Mouse (Mus musculus): ENCODE data around the gene Frmd6. TPM values are rescaled to one million over a fixed set of nuclear protein-coding genes. Genes with fewer than 3 reads are reported as not detected.
A peak's percentile ranks its signal among the peaks of the same experiment; 100 is the strongest.

The Frmd6 gene
- polyA plus RNA-seq, 1 experiment: 32.6 TPM

DNA sequence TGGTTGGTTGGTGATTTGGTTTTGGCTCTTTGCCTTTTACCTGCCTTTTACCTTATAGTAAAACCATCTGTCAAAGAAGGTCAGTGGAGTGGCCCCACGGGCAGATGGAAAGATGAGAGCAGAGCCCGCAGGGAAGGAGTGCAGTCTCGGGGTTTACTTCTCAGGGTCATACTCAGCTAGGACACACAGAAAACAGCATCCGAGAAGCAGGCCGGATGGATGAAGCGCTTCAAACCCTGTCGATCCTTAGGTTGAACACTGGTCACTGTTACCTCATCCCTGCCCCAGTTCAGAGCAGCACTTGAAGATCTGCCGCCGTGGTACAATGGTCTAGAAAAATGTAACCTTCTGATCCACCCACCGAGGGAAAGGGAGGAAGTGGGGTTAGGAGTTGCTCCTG, 79.2 kb downstream of the Frmd6 start:
- H3K4me1 ChIP-seq (ENCODE audit: control insufficient read depth, insufficient read depth, low read length): no peaks in the 10 kb centered on the region
- H3K4me3 ChIP-seq (replicated peaks; ENCODE audit: extremely low read depth, low read depth, low read length): no peak overlapping the region
- DNase-seq: no peak
- TF ChIP-seq POLR2A (IDR thresholded peaks at IDR 0.05; ENCODE audit: borderline replicate concordance, extremely low read depth, low read depth, low read length): no peak
- TF ChIP-seq CTCF (IDR thresholded peaks at IDR 0.05; ENCODE audit: insufficient read depth, low read length): no peak
- 86% methylated on average over 10 of the region's 10 CpGs for WGBS

DNA sequence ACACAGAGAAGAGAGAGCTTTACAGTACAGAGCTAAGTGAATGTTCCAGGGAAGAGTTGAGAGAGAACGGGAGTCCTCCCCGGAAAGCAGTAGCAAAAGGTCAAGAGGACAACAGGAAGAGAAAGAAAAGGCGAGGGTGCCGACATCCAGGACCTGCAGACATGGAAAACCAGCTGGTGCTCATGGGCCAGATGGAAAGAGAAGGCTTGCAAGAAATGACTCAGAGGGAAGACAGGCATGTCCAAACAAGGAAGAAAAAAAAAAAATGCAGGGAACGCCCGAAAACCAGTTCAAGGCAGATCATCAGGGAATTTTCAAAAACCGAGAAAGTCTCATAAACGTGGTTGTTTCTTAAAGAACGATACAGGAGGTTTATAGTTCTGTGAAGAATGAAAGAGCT, 81.6 kb downstream of the Frmd6 start:
- DNase-seq: no peak
- 39% methylated on average over 9 of the region's 9 CpGs for WGBS
- TF ChIP-seq CTCF (IDR thresholded peaks at IDR 0.05; ENCODE audit: insufficient read depth, low read length) (no peak), POLR2A (IDR thresholded peaks at IDR 0.05; ENCODE audit: borderline replicate concordance, extremely low read depth, low read depth, low read length) (no peak)
- H3K4me3 ChIP-seq (replicated peaks; ENCODE audit: extremely low read depth, low read depth, low read length): no peak overlapping the region
- H3K4me1 ChIP-seq (ENCODE audit: control insufficient read depth, insufficient read depth, low read length): peaks cover 4% of the 10 kb centered on the region; the same call in 1 of the 2 replicates

DNA sequence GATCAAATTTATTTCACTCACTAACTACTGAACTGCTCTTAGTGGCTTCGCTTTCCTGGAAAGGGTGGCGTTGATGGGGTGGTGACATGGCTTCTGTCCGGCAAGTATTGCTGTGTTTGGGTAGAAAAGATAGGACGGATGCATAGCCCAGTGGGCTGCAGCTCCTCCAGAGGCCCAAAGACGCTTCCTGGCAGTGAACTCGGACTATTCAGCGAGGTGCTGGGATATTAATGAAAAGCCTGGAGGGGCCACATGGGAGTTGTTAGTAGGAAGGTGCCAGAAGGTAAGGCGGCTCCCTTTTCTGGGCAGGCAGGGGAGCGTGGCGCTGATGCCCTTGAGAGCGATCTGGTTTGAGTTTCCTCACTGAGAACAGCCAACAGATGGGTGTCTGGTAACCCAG, 82.3 kb downstream of the Frmd6 start:
- H3K4me3 ChIP-seq (replicated peaks; ENCODE audit: extremely low read depth, low read depth, low read length): no peak overlapping the region
- peaks cover 4% of the 10 kb centered on the region; the same call in 1 of the 2 replicates for H3K4me1 ChIP-seq (ENCODE audit: control insufficient read depth, insufficient read depth, low read length)
- no peak for DNase-seq
- WGBS: 78% methylated on average over 11 of the region's 11 CpGs
- no peak for TF ChIP-seq POLR2A (IDR thresholded peaks at IDR 0.05; ENCODE audit: borderline replicate concordance, extremely low read depth, low read depth, low read length)
- no peak for TF ChIP-seq CTCF (IDR thresholded peaks at IDR 0.05; ENCODE audit: insufficient read depth, low read length)

DNA sequence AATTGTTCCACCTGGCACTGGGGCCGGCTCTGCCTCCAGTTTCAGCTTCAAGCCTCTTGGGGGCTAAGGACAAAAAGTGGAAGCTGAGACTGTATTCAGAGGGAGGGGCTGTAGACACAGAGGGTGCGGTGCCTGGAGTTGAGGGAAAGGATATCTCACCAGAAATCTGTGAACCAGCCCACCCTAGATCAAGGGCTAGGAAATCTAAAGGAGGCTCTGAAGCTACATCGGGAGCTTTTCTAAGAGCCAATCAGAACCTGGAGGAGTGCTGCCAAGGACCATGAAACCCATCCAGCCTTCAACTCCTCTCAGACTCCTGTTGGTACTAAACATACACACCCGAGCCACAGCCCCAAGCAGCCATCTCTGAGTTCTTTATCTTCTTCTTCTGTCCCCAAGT, 82.8 kb downstream of the Frmd6 start:
- no peak overlapping the region for H3K4me3 ChIP-seq (replicated peaks; ENCODE audit: extremely low read depth, low read depth, low read length)
- no peak for TF ChIP-seq POLR2A (IDR thresholded peaks at IDR 0.05; ENCODE audit: borderline replicate concordance, extremely low read depth, low read depth, low read length)
- no peak for TF ChIP-seq CTCF (IDR thresholded peaks at IDR 0.05; ENCODE audit: insufficient read depth, low read length)
- WGBS: 65% methylated on average over 4 of the region's 4 CpGs
- DNase-seq: no peak
- H3K4me1 ChIP-seq (ENCODE audit: control insufficient read depth, insufficient read depth, low read length): peaks cover 4% of the 10 kb centered on the region; the same call in 1 of the 2 replicates

DNA sequence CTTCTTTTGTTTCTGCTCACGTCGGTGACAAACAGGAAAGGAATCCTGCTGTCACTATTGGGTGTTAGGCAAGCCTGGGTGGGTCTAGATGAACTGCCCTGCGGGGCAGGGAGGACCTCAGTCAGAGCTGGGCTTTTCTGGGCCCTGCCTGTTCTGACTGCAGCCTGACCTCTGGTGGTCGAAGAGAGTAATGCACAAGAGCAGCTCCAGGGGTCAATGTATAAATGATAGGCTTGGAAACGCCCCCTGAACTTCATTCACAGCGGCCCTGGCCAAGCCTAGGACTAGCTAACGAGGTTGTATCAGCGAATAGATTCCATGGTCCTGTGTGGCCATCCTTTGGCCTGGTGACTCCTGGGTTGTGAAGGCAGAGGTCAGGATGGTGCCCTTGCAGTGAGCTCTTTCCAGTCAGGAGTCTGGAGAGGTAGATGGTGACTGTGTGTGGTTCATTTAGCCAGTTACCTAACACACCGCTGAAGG, 85.0 kb downstream of the Frmd6 start:
- 8% methylated on average over 9 of the region's 9 CpGs for WGBS
- TF ChIP-seq POLR2A (IDR thresholded peaks at IDR 0.05; ENCODE audit: borderline replicate concordance, extremely low read depth, low read depth, low read length) (no peak), CTCF (IDR thresholded peaks at IDR 0.05; ENCODE audit: insufficient read depth, low read length) (peak; percentile 80)
- peak; percentile 88 for DNase-seq
- H3K4me1 ChIP-seq (ENCODE audit: control insufficient read depth, insufficient read depth, low read length): peaks cover 4% of the 10 kb centered on the region; the same call in 1 of the 2 replicates
- no peak overlapping the region for H3K4me3 ChIP-seq (replicated peaks; ENCODE audit: extremely low read depth, low read depth, low read length)

DNA sequence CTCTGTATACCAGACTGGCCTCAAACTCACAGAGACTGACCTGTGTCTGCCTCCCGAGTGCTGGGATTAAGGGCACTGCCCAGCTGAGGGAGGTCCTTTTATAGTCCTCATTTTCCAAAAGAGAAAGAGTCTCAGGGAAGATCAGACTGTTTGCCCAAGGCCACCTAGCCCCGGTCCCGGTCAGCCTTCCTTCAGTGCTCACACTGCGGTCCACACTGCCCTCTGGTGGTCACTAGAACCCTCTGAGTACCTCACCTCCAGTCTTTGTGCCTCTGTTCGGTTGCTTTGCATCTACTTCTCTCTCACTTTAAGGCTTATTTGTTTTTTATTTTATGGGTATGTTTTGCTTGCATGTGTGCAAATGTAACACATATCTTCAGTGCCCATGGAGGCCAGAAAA, 85.7 kb downstream of the Frmd6 start:
- Histone ChIP-seq H3K4me1 (ENCODE audit: control insufficient read depth, insufficient read depth, low read length) (peaks cover 4% of the 10 kb centered on the region; the same call in 1 of the 2 replicates), H3K4me3 (replicated peaks; ENCODE audit: extremely low read depth, low read depth, low read length) (no peak overlapping the region)
- peak; percentile 77 for DNase-seq
- WGBS: 5% methylated on average over 5 of the region's 5 CpGs
- peak; percentile 96 for TF ChIP-seq CTCF (IDR thresholded peaks at IDR 0.05; ENCODE audit: insufficient read depth, low read length)
- TF ChIP-seq POLR2A (IDR thresholded peaks at IDR 0.05; ENCODE audit: borderline replicate concordance, extremely low read depth, low read depth, low read length): no peak

DNA sequence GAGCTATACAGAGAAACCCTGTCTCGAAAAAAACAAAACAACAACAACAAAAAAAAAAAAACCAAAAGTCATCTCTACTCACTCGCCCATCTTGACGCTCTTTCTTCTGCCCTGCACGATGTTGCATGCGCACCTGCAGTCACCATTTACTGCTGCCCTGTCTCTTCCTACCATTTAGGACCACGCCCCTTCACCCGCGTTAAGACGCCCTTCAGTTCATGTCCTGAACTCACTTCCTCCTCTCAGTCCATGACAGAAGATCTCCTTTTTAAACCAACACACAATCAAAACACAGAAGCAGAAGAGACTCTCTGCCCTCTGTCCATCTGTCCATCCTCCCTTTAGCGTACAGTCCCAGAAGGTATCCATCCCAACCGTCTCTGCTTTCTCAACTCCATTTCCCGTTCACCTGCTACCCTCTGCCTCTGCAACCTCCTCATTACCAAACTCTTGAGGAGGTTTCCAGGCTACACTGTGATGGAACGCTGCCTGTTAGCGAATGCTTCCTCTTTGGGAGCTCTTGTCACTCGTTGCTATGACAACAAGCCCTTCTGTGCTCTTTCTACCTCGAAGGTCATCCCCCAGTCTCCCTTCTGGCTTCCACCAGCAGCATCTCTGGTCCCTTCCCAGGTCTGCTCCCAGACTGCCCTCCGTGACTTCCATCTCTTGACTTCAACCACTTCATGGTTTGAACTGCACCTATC, 86.5 kb downstream of the Frmd6 start:
- H3K4me1 ChIP-seq (ENCODE audit: control insufficient read depth, insufficient read depth, low read length): peaks cover 4% of the 10 kb centered on the region; the same call in 1 of the 2 replicates
- 59% methylated on average over 17 of the region's 17 CpGs for WGBS
- no peak for TF ChIP-seq CTCF (IDR thresholded peaks at IDR 0.05; ENCODE audit: insufficient read depth, low read length)
- no peak for TF ChIP-seq POLR2A (IDR thresholded peaks at IDR 0.05; ENCODE audit: borderline replicate concordance, extremely low read depth, low read depth, low read length)

DNA sequence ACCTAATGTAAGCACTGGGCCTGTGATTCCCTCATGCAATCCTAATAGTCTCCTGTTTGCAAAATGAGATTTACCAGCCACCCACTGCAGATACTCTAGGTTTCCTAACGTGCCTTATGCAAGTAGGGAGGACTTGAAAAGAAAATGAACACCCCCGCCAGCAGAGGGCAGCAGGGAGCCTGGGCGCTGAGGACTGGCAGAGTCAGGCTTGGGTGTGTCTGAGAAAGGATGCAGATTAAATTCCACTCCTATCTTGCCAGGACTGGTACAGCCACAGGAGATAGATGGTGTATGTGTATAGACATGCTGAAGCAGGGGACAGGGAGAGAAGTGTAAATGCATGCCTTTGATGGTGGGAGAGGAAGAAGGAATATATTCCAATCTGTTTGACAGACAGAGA, 88.1 kb downstream of the Frmd6 start:
- peaks cover 4% of the 10 kb centered on the region; the same call in 1 of the 2 replicates for H3K4me1 ChIP-seq (ENCODE audit: control insufficient read depth, insufficient read depth, low read length)
- H3K4me3 ChIP-seq (replicated peaks; ENCODE audit: extremely low read depth, low read depth, low read length): no peak overlapping the region
- TF ChIP-seq CTCF (IDR thresholded peaks at IDR 0.05; ENCODE audit: insufficient read depth, low read length) (peak; percentile 77), POLR2A (IDR thresholded peaks at IDR 0.05; ENCODE audit: borderline replicate concordance, extremely low read depth, low read depth, low read length) (no peak)
- peak; percentile 75 for DNase-seq
- 29% methylated on average over 3 of the region's 3 CpGs for WGBS

More for the DNA sequence above, 86.5 kb downstream of the Frmd6 start:
- no peak overlapping the region for H3K4me3 ChIP-seq (replicated peaks; ENCODE audit: extremely low read depth, low read depth, low read length)
- DNase-seq: no peak

DNA sequence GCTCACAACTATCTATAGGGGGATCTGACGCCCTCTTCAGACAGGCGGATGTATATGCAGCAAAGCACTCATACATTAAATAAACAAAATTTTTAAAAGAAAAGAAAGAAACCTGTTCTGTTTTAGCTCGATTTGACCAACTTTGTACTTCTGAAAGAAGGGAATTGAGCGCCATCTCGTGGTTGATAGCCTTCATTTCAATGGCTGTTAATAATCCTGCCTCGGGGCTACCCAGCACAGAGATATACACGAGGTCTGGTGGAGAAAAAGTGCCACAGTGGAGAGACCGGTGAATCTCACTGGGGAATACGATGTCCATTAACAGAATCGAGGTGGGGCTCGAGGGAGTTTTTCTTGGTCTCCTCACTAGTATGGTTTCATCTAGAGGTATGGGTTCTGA, 89.1 kb downstream of the Frmd6 start:
- WGBS: 41% methylated on average over 11 of the region's 11 CpGs
- no peak overlapping the region for H3K4me3 ChIP-seq (replicated peaks; ENCODE audit: extremely low read depth, low read depth, low read length)
- no peak for DNase-seq
- peaks cover 4% of the 10 kb centered on the region; the same call in 1 of the 2 replicates for H3K4me1 ChIP-seq (ENCODE audit: control insufficient read depth, insufficient read depth, low read length)
- TF ChIP-seq POLR2A (IDR thresholded peaks at IDR 0.05; ENCODE audit: borderline replicate concordance, extremely low read depth, low read depth, low read length): no peak
- TF ChIP-seq CTCF (IDR thresholded peaks at IDR 0.05; ENCODE audit: insufficient read depth, low read length): no peak

DNA sequence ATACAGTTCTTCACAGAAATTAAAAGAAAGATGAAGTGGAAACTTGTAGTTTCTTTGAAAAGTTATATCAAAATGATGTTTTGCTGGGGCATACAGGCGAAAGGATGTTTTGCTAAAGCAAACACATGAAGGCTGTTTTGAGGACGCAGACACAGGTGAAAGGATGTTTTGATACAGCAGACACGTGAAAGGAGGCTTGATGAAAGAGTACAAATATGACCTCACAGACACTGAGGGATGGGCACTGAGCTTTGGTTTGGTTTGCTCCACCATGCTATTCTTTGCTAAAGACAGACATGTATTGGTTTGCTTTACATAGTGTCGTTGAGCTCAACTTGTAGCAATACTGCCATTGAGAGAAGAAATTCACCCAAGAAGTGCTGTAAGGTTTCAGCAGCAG, 104.5 kb downstream of the Frmd6 start:
- Histone ChIP-seq H3K4me3 (replicated peaks; ENCODE audit: extremely low read depth, low read depth, low read length) (no peak overlapping the region), H3K4me1 (ENCODE audit: control insufficient read depth, insufficient read depth, low read length) (no peaks in the 10 kb centered on the region)
- 67% methylated on average over 4 of the region's 4 CpGs for WGBS
- DNase-seq: no peak
- no peak for TF ChIP-seq CTCF (IDR thresholded peaks at IDR 0.05; ENCODE audit: insufficient read depth, low read length)
- TF ChIP-seq POLR2A (IDR thresholded peaks at IDR 0.05; ENCODE audit: borderline replicate concordance, extremely low read depth, low read depth, low read length): no peak

All from lung, adult 2 months (tissue).